Mouse (Mus musculus) adrenal gland, postnatal 36 days (tissue): ENCODE measurements around the gene Trim63. TPM values are rescaled to one million over a fixed set of nuclear protein-coding genes. Genes with fewer than 3 reads are reported as not detected.

ENCODE experiments used
- DNase-seq, 2 experiments: peaks; one replicate each; pipeline ENCODE4 v3.0.0; 2021; ENCODE audit warnings: mixed read lengths in 1 of 2
- total RNA-seq, 2 experiments: library from RNA; stranded (reverse); gene quantifications; 2 replicates each; pipeline ENCODE4 v1.2.3; 2021

Gene Trim63
- total RNA-seq, 2 experiments from 2014 or later = not detected

GRCm38 (mm10) chr4:134298626-134299497, 16.1 kb upstream of the Trim63 start:
- no peak for DNase-seq

DNA sequence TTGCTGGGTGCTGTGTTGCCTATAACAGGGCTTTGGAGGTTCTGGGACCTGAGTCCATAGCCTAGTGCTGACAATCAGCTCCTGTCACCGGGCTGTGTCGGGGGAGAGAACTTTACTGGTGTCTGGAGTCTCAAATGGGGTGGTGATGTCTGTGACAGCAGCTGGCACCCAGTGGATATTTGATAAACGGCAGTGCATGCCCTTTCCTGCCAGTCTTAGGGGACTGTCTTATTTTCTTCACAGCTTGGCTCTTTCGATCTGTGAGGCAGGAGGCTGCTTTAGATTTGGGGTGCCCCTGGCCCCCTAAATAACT, 15.5 kb upstream of the Trim63 start:
- no peak for DNase-seq

- DNase-seq = peak in 1 of 2 experiments; percentile 38
These were observed 14.6 kb upstream of the Trim63 start for GRCm38 (mm10) chr4:134300316-134300715.

GRCm38 (mm10) chr4:134302084-134302483, 12.8 kb upstream of the Trim63 start:
- no peak for DNase-seq

DNA sequence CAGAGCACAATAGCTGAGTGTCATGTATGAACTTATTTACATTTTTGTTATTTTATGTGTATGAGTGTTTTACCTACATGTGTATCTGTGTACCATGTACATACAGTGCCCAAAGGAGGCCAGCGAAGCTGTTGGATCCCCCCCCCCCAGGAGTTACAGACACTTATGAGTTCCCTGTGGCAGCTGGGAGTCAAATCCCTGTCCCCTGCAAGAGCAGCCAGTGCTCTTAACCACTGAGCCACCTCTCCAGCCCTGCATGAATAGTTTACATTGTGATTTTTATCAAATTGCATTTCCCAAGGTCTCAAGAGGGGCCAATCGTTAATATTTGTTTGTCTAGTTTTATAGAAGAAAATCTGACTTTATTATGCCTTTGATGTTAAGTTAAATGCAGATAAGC, 8.0 kb upstream of the Trim63 start:
- no peak for DNase-seq

DNA sequence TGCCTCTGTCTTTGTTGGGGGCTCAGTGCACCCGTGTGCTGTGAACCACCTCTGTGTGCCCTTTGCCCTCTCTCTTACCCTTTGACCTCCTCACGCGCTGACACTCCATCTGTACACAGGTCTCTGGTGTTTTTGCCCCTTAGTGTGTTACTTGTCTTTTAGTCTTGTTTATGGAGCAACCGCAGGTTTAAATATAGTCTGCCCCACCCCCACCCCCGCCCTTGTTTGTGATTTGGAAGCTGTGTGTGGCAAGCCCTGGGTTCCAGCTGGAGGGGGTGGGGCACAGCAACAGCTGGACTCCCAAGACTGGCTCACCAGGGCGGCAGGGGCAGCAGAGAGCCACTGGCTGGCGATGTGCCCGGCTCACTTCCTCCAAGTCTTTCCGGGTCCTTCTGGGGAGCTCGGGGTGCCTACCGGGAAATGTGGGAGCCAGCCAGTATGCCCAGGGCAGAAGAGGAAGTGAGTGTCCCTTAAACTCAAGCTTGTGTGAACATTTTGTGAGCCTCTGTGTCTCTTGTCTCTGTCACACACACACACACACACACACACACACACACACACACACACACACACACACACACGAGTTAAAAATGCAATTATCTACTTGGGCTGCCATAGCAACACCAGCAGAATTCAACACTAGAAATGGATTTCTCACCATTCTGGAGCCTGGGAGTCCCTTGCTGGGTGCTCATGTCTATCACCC, 7.4 kb upstream of the Trim63 start:
- DNase-seq = peak; percentile 71 to 82

- DNase-seq = no peak
These were observed 4.8 kb upstream of the Trim63 start for GRCm38 (mm10) chr4:134310106-134310505.

GRCm38 (mm10) chr4:134310656-134311055, 4.3 kb upstream of the Trim63 start:
- no peak for DNase-seq

- no peak for DNase-seq
These were observed 3.1 kb upstream of the Trim63 start for GRCm38 (mm10) chr4:134311784-134312183.

GRCm38 (mm10) chr4:134312341-134312740, 2.6 kb upstream of the Trim63 start:
- DNase-seq = no peak

GRCm38 (mm10) chr4:134312901-134313300, 2.0 kb upstream of the Trim63 start:
- DNase-seq = no peak

GRCm38 (mm10) chr4:134314081-134314655, 752 bp upstream of the Trim63 start:
- no peak for DNase-seq

DNA sequence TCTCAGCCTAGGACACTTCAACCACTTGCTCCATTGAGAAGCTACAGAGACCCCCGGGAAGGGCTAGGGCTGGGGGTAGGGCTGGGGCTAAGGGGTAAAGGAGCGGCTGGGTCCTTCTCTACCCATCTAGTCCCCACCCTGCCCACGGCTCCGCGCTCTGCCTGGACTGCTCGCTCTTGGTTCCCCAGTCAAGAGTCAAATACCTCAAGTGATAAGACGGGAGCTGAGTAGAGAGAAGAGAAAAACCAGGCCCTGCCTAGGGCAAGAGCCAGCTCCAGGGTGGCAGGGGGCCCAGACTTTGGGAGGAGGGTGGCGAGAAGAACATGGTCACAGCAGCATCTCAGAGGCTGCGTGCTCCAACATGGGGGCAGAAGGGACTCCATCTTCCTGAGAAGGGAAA, 550 bp downstream of the Trim63 start:
- no peak for DNase-seq

- peak in 1 of 2 experiments; percentile 34 for DNase-seq
These were observed 1.5 kb downstream of the Trim63 start for GRCm38 (mm10) chr4:134316390-134316789.

- DNase-seq = no peak
These were observed 4.2 kb downstream of the Trim63 start for GRCm38 (mm10) chr4:134319074-134319473.

- no peak for DNase-seq
These were observed 4.8 kb downstream of the Trim63 start for GRCm38 (mm10) chr4:134319674-134320073.

GRCm38 (mm10) chr4:134321524-134321923, 6.6 kb downstream of the Trim63 start:
- no peak for DNase-seq

- DNase-seq = no peak
These were observed 9.7 kb downstream of the Trim63 start for GRCm38 (mm10) chr4:134324655-134325054.

- no peak for DNase-seq
These were observed 12.1 kb downstream of the Trim63 start for GRCm38 (mm10) chr4:134326859-134327530.

DNA sequence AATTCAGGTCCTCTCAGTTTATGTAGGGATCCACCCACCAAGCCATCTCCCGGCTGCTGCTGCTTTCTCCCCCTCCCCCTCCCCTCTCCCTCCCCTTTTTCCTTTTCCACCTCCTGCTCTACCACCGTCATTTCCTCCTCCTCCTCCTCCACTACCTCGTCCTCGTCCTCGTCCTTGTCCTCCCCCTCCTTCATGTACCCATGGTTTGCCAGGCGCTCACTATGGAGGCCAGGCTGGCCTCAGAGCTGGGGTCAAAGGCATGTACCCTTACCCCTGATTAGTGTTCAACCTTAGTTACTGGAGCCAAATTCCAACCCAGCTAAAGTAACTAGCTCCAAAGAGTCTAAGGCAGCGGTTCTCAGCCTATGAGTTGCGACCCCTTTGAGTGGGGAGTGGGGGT, 13.2 kb downstream of the Trim63 start:
- DNase-seq = no peak

DNA sequence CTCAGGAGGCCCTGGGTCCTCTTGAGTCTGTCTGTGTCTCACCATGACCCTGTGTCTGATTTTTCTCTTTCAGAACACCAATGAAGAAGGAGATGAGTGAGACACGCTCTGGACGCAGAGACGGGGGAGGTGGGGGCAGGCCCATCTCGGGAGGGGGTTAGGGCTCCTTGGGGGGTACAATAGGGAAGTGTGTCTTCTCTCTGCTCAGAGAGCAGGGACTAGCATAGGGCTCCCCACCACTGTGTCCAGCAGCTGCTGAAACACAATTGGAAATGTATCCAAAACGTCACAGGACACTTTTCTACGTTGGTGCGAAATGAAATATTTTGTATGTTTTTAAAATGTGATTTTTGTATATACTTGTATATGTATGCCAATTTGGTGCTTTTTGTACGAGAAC, 13.9 kb downstream of the Trim63 start:
- DNase-seq = no peak

DNA sequence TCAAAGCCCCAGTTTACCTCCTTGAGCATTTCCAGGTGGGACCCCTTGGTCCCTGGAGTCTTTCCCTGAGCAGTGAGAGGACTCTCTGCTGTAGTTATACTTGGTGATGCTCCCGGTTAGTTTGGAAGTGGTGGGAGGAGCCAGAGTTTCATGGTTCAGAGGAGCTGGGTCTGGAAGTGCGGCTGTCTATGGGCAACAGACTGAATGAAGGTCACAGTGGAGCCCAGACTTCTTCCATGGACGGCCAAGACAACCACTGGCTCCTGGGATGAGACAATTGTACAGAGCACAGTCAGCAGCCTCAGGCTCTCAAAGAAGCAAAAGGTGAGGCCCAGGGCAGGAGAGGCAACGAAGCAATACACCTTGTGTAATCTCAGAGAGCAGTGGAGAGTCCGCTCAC, 15.4 kb downstream of the Trim63 start:
- no peak for DNase-seq

DNA sequence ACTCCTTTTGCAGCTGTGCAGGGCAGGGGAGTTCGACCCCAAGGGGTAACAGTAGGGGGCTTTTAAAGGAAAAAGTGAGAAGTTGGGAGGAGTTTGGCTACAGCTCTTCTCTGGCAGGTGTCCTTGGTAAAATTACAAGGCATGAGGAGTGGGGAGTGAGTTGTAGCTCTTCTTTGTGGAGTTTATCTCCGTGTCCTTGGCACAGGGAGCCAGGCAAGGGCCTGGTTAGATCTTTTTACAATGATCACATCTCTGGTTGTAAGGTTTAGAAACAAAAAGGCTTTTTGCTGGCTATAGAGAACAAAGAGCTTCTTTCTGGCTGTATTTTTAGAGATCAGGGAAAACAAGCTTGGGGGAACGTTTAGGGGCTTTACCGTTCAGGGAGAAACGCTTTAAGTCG, 26.3 kb downstream of the Trim63 start:
- DNase-seq = peak in 1 of 2 experiments; percentile 21
